Mouse (Mus musculus) lung, adult 18-20 months (tissue): Measurements from ENCODE around the gene Omp.
"Not testable (repeated sequence)": the region's sequence is repeated elsewhere in the genome, so short reads cannot be mapped to it uniquely, and the experiment has no call there.

Experiments
- DNase-seq, 2 experiments: peaks; one replicate each; pipeline ENCODE4 v3.0.0; 2022; ENCODE audit warnings: mixed read lengths in 2 of 2

Omp gene

GRCm38 (mm10) chr7:98145402-98145801 lies at the start of gene Omp:
Gene Omp, minus strand, starts transcription at chr7:98145502.
- DNase-seq = no peak

DNA sequence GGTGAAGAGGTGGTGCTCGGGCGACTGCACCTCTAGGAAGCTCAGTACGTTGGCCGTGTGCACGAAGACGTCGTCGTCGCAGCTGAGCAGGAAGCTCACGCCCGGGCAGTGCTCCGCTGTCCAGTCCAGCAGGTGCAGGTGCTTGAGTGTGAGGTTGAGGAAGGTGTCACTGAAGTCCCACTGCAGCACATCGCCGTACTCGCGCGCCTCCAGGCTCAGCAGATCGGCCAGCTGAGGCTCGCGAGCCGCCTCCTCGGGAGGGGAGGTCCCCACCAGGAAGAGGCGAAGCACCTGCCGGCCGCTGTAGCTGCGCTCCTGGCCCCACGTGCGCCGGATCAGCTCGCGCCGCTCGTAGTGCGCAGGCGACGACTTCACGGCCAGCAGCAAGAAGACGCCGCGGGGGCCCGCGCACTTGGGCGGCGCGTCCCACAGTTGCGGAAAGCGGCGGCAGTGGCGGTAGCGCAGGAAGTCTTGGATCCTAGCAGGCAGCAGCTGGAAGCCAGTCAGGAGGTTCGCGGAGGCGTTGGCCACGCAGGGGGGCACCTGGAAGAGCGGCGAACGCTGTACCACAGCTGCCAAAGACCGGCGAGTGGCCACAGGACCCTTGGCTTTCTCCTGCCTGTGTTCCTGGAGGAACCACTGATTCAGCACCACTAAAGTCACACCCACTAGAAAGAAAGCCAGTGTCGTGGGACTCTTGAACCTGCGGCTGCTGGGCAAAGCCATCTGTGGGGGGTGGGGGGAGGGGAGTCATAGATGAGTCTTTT lies 48.9 kb upstream of the Omp start:
- no peak for DNase-seq

- DNase-seq = peak; percentile 32 to 33
Measured at GRCm38 (mm10) chr7:98193515-98194025, 48.3 kb upstream of the Omp start.

GRCm38 (mm10) chr7:98191571-98192250 lies 46.4 kb upstream of the Omp start:
- DNase-seq = peak; percentile 37 to 56

- DNase-seq = no peak
Measured at GRCm38 (mm10) chr7:98190578-98190977, 45.3 kb upstream of the Omp start.

GRCm38 (mm10) chr7:98189745-98190144 lies 44.4 kb upstream of the Omp start:
- peak; percentile 17 to 48 for DNase-seq

DNA sequence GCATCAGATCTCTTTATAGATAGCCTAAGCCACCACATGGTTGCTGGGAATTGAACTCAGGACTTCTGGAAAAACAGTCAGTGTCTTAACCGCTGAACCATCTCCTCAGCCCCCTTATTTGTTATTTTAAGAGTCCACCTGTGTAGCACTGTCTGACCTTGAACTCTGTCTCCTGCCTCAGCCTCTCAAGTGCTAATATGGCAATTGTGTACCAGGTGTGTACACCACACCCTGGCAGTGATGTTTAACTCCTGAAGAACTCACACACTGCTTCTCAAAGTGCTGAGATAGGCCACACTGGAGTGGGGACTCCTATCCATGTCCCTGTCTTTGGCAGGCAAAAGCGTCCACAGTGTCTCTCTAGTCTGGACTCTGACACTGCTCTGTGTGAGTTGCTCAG lies 43.4 kb upstream of the Omp start:
- no peak for DNase-seq

- DNase-seq = no peak
Measured at GRCm38 (mm10) chr7:98188238-98188637, 42.9 kb upstream of the Omp start.

- DNase-seq = not testable (repeated sequence)
Measured at GRCm38 (mm10) chr7:98187332-98187731, 42.0 kb upstream of the Omp start.

- no peak for DNase-seq
Measured at GRCm38 (mm10) chr7:98186637-98187036, 41.3 kb upstream of the Omp start.

DNA sequence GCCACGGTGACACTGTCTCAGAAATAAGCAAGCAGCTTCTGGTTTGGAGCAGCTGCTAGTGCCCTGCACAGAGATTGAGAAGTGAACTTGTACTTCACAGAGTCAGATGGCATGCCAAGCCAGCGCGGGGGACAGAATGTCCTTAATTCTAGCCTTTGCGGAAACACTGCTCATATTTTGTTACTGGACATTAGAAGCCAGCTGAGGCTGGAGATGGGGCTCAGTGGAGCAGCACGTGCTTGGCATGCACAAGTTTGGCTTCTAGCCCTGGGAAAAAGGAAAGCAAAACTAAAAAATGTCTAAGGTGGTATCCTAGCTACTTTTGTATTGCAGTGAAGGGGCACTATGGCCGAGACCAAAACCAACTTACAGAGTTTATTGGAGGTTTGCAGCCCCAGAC lies 40.0 kb upstream of the Omp start:
- no peak for DNase-seq

- DNase-seq = peak in 1 of 2 experiments; percentile 41
Measured at GRCm38 (mm10) chr7:98178560-98179231, 33.4 kb upstream of the Omp start.

DNA sequence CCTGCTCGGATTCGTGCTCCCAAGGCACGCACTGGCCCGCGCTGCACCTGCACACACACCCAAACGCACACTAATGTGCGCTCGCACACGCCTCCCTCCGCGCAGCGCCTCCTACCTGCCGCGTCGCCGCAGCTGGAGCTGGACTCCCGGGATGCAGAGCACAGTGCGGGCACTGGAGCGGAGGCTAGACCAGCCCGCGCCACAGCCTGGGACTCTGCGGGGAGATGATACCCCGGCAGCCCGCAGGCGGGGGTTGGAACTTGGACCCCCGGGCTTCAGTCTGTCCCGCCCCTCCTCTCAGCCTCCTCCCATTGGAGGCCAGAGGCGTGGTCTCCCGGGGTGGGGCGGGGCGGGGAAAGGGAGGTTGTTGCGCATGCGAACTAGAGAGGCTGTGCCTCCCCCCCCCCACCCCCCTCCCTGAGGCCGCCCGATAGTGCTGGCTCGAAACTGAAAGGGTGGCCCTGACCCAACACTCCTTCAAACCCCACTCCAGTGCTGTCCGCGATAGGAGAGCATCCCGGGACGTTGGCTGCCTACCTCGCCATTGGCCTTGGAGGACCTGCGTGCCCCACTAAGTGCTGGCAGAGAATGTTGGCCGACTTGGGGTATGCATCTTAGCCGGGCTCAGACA lies 32.7 kb upstream of the Omp start, which contains the start of gene Capn5:
Gene Capn5 (minus strand): TSS at position 346 of the 631 bp plus-strand sequence.
- DNase-seq = peak; percentile 67 to 80

DNA sequence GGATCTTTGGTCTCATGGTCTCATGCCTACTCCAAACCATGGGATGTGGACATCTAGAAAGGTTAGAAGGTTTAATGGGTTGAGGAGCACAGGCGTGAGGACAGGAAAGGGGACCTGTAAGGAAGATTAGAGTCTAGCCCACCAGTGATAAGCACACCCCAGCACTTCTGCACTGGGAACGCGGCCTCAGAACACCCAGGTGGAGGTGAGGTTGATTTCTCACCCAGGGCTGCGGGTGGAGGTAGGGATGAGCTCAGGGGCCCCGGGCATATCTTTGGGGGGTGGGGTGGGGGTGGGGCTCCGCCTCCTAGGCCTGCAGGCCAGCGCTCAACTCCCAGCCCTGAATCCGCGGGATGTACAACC lies 32.2 kb upstream of the Omp start:
- no peak for DNase-seq

DNA sequence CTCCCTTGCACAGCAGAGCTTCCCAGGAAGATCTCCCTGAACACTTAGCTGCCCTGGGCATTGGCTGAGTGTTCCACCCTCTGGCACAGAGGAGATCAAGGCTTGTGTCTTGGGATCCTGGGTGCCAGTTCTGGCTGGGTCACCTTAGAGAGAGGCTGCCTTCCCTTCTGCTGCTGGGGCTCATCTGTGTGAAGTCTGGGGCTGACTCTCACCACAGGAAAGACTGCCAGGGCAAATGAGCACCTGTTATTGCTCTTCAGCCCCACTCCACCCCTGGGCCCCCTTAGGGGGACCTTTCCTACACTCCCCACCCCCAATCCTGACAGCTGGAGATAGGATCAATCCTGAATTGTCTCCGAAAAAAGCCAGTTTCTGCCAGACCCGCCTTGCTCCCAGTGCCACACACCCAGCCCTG lies 31.8 kb upstream of the Omp start:
- DNase-seq = no peak

DNA sequence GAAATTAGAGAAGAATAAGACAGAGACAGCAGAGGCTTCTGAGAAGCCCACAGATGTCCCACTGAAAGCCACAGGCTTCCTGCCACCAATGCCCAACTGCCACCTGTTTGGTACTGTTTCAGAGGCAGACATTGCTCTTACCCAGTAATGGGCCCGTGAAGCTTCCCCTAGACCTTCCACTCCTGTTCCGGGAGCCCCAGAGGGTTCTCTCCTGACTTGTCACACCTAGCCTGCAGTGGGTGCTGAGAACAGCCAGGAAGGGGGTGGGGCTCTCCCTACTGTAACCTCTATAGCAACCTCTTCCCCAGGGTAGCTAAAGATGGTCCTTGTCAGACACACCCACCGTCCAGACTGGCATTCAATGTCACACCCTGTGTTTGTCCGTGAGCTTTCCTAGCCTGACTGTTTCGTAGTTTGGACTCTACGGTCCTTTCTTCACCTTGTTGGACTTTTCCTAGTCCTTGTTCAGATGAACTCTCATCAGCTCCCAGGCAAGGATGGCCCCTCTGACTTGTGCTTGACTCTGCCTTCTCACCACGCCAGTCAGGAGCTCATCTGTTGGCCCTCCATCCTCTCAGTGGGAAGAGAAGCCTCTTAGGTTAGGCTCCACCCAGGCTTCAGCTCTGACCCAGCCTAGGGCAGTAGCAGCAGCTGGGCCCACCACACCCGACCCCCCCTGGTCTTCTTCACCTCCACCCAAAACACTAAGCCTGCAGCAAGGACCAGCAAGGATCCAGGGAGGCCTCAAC lies 31.2 kb upstream of the Omp start:
- DNase-seq = no peak

DNA sequence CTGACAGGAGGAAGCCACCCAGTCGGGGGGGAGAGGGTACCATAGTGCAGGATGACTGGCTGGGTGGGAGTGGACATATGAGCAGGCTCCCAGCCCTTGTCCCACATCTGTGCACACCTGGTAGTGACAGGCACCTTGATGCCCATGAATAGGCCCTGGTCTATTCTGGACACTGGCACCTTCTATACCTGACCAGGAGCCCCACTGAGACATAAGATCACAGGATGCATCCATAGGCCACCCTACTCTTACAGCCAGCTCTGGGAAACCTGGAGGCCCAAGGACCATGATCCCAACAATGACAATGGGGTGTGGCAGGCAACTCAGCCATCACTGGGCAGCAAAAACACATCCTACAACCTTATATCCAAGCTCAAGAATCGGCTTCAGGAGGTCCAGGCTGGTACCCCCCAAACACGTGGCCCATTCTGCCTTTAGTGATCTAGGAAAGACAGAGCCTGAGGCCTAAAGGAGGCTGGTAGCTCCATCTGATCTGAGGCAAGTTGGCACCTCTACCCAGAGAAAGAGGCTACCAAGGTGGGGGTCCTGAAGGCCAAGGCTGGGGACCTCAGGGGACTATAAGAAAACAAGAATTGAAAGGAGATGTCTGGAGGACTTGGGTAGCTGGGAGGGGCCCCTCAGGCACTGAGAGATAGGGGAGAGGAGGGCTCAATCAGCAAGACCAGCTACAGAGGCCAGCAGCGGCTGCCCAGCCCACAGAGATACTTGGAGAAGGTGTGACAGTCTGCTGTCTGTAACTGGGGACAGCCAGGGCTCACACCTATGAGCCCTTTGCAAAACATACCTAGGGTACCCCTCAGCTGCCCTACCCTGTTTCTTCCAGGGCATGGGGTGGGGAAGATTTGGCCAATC lies 29.8 kb upstream of the Omp start:
- no peak for DNase-seq

DNA sequence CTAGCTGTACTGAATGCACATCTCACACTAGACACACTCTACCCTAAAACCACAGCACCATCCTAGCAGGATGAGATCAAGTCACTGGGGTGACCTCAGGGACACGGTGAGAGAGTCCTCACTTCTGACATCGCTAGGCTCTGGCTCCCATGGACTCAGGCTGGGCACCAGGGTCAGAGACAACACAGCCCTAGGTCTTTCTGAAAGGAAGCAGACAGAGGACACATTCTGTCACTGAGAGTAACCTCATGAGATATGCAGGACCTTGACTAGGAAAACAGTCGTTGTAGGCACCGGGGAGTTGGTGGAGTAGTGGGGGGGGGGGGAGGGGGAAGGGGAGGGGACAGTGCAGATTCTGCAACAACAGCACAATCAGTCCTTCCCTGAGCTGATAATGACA lies 28.1 kb upstream of the Omp start:
- no peak for DNase-seq

- DNase-seq = no peak
Measured at GRCm38 (mm10) chr7:98172661-98173060, 27.4 kb upstream of the Omp start.

GRCm38 (mm10) chr7:98171141-98172073 lies 26.1 kb upstream of the Omp start:
- DNase-seq = peak; percentile 70 to 79
